In the genomic region with DNA sequence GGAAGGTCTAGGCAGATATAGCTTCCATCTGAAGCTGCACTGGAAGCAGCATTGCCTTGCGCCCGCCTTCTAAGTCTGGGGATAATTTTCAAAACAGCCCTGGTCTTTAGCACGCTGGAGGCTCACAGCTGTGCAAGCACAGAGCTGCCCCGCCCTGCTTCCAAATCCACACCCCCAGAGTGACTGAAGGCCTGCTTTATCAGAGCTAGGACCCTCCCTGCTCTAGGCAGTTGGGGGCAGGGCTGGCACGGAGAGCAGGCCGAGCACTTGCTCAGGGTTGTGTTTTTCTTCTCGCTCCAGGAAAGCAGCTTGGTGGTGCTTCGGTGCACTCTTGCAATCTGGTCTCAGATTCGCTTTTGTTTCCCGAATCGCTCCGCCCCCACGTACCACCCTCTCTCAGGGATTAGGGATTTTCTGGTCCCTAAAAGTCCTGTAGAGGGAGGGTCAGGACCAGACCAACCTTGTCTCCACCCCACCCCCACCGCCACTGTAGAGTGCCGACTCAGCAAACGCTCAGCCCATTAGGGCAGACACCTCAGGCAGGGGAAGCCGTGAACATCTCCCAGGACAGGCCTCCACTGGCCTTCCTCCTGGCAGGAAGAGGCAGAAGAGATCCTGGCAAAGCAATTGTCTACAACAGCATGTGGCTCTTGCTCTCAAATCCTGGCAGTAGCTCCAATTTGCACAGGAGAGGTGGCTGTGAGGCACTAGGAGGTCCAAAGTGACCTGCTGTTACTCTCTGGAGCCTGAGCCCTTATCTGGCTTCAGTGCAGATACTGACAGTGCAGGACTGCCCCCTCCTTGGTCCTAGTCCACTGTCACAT, we compare ENCODE assay signal across 9 mouse cellular contexts. TPM values are rescaled to one million over a fixed set of nuclear protein-coding genes. Genes with fewer than 3 reads are reported as not detected.
DNase-seq lines count a peak whose midpoint lies in the region; ATAC-seq lines count a peak whose summit lies in the region.
"Had no signal": no experiment of that assay in that cellular context is flagged by ENCODE, and none has a peak within 500 bp of the region (broad histone marks: within the 10 kb centered on the region; RNA-seq: fewer than 3 reads in every experiment).

No protein-coding gene starts in this region.

- peaks cover 33% of the 10 kb centered on the region for H3K4me1 ChIP-seq in forebrain, embryonic 12.5 days

- H3K9ac ChIP-seq in forebrain, embryonic 12.5 days: peak overlapping the region; percentile 40; the same call in 1 of the 2 replicates

- peak overlapping the region; percentile 48 for H3K4me2 ChIP-seq in forebrain, embryonic 12.5 days

- peak; percentile 88 for ATAC-seq in forebrain, embryonic 12.5 days (ENCODE audit: low FRiP score)
- ATAC-seq in megakaryocyte, adult 5-6 weeks (ENCODE audit: poor library complexity, severe bottlenecking): peak; percentile 33; the same call in 1 of the 2 replicates

- peak; percentile 64 for DNase-seq in adrenal gland, adult 2 months
- no peak for DNase-seq in adrenal gland, adult 18-20 months (ENCODE audit: low spot score in 2 of 2)
- peak; percentile 56 for DNase-seq in cerebellum, adult 11 months
- DNase-seq in heart, postnatal 25 days (ENCODE audit: low spot score): peak; percentile 58
- DNase-seq in layer of hippocampus, postnatal 36 days: peak; percentile 39 to 59
- peak; percentile 50 for DNase-seq in right cerebral cortex, postnatal 14 days

- peak overlapping the region; percentile 81 for H3K27ac ChIP-seq in forebrain, embryonic 12.5 days
- H3K27ac ChIP-seq: macrophage had no signal

- intact Hi-C loops in heart, postnatal 25 days (cut with DNase I): loop anchor here (2.0 kb wide), 1 partner anchor 22 kb away; the partner anchor contains the start of gene Sema4c

- H3K36me3 ChIP-seq in forebrain, embryonic 12.5 days (replicated peaks): no peaks in the 10 kb centered on the region

- peak overlapping the region; percentile 14; the same call in 1 of the 2 replicates for H3K4me3 ChIP-seq in forebrain, embryonic 12.5 days (replicated peaks)

- WGBS in forebrain, embryonic 12.5 days: under 1% methylated on average over 17 of the region's 17 CpGs

- H3K27me3 ChIP-seq in forebrain, embryonic 12.5 days: peaks cover 77% of the 10 kb centered on the region

- no peaks in the 10 kb centered on the region for H3K9me3 ChIP-seq in forebrain, embryonic 12.5 days

RNA-seq across cellular contexts. Expression of gene Sema4c, which starts 22.4 kb away (rescaled TPM):
- total RNA-seq in adrenal gland, adult 2 months (2021): 10 to 100 TPM; 13.0 to 25.3 TPM
- polyA plus RNA-seq in adrenal gland, adult 2 months (2012; rRNA removed): 22.5 and 24.0 TPM in 2 replicates
- 10 to 100 TPM; 13.7 to 15.8 TPM for total RNA-seq in adrenal gland, adult 18-20 months (2021)
- 29.8 and 31.7 TPM in 2 replicates for polyA plus RNA-seq in forebrain, embryonic 12.5 days (2016; fragmentation: Nextera tagmentation; extraction: Ambion mirVana)
- total RNA-seq in heart, postnatal 25 days (2021): 10 to 100 TPM; 14.8 to 15.7 TPM
- total RNA-seq in layer of hippocampus, postnatal 36 days (2021): 10 to 100 TPM; 11.4 to 11.6 TPM
- 1.5 and 2.1 TPM in 2 replicates for total RNA-seq in megakaryocyte, adult 5-6 weeks (2015)
- total RNA-seq in megakaryocyte, adult 5-6 weeks (2017): 1.8 and 3.6 TPM in 2 replicates

RNA-seq across cellular contexts. Expression of gene Ankrd39, which starts 33.4 kb away (rescaled TPM):
- total RNA-seq in adrenal gland, adult 2 months (2021): 10 to 100 TPM; 11.1 to 14.5 TPM
- 24.4 and 41.9 TPM in 2 replicates for polyA plus RNA-seq in adrenal gland, adult 2 months (2012; rRNA removed)
- total RNA-seq in adrenal gland, adult 18-20 months (2021): 10 to 100 TPM; 11.0 to 11.1 TPM
- polyA plus RNA-seq in forebrain, embryonic 12.5 days (2016; fragmentation: Nextera tagmentation; extraction: Ambion mirVana): 16.7 and 17.9 TPM in 2 replicates
- total RNA-seq in heart, postnatal 25 days (2021): 1 to 10 TPM; 5.6 to 8.1 TPM
- 10 to 100 TPM; 11.9 to 12.6 TPM for total RNA-seq in layer of hippocampus, postnatal 36 days (2021)
- 3.6 and 4.9 TPM in 2 replicates for total RNA-seq in megakaryocyte, adult 5-6 weeks (2015)
- total RNA-seq in megakaryocyte, adult 5-6 weeks (2017): 2.2 and 2.9 TPM in 2 replicates

RNA-seq across cellular contexts. Expression of gene Gm42417, which starts 41.4 kb away (rescaled TPM):
- not detected for total RNA-seq in adrenal gland, adult 2 months (2021)
- polyA plus RNA-seq in adrenal gland, adult 2 months (2012; rRNA removed): not detected in 2 replicates
- total RNA-seq in adrenal gland, adult 18-20 months (2021): not detected
- polyA plus RNA-seq in forebrain, embryonic 12.5 days (2016; fragmentation: Nextera tagmentation; extraction: Ambion mirVana): 0.50 TPM in 1 of 2 replicates, not detected in the other
- 100 to 1,000 TPM; 112 to 186 TPM for total RNA-seq in heart, postnatal 25 days (2021)
- not detected for total RNA-seq in layer of hippocampus, postnatal 36 days (2021)
- not detected in 2 replicates for total RNA-seq in megakaryocyte, adult 5-6 weeks (2015)
- not detected in 2 replicates for total RNA-seq in megakaryocyte, adult 5-6 weeks (2017)

RNA-seq across cellular contexts. Expression of gene Ankrd23, which starts 43.9 kb away (rescaled TPM):
- 10 to 100 TPM in 1 of 2 experiments, 1 to 10 TPM in 1; 6.9 to 11.2 TPM for total RNA-seq in adrenal gland, adult 2 months (2021)
- polyA plus RNA-seq in adrenal gland, adult 2 months (2012; rRNA removed): 16.5 and 19.9 TPM in 2 replicates
- total RNA-seq in adrenal gland, adult 18-20 months (2021): 10 to 100 TPM; 10.3 to 10.6 TPM
- 14.8 and 15.0 TPM in 2 replicates for polyA plus RNA-seq in forebrain, embryonic 12.5 days (2016; fragmentation: Nextera tagmentation; extraction: Ambion mirVana)
- 100 to 1,000 TPM; 215 to 337 TPM for total RNA-seq in heart, postnatal 25 days (2021)
- 1 to 10 TPM; 7.9 to 8.5 TPM for total RNA-seq in layer of hippocampus, postnatal 36 days (2021)
- 2.3 and 2.4 TPM in 2 replicates for total RNA-seq in megakaryocyte, adult 5-6 weeks (2015)
- total RNA-seq in megakaryocyte, adult 5-6 weeks (2017): 2.2 and 9.8 TPM in 2 replicates

Comparison
In these comparisons a context has a peak if more than half of its experiments do, and no peak if none do; other contexts are left out.
1. DNase-seq: peak in adrenal gland, adult 2 months (single experiment), cerebellum, adult 11 months (single experiment), heart, postnatal 25 days (single experiment), layer of hippocampus, postnatal 36 days (2 of 2) and right cerebral cortex, postnatal 14 days (single experiment); none in adrenal gland, adult 18-20 months (0 of 2).
2. RNA of gene Gm42417, which starts 41.4 kb away (total RNA-seq): 112 to 186 TPM in heart, postnatal 25 days; not detected in adrenal gland, adult 2 months, not detected in adrenal gland, adult 18-20 months, not detected in layer of hippocampus, postnatal 36 days and not detected in megakaryocyte, adult 5-6 weeks; every median in the first group is over 100 times any median in the second.